Mouse (Mus musculus) monocyte, adult 5-6 weeks (primary cell): ENCODE measurements around the gene Rfx5. TPM values are rescaled to one million over a fixed set of nuclear protein-coding genes. Genes with fewer than 3 reads are reported as not detected.
A peak's percentile ranks its signal among the peaks of the same experiment; 100 is the strongest.

ENCODE experiments used
- ATAC-seq: fragments of 153-309, 156-312 bp; replicated peaks from 2 replicates; pipeline ENCODE4 v1.8.0; 2017; ENCODE audit warnings: mild to moderate bottlenecking; ENCODE audit not compliant: low TSS enrichment, insufficient number of reproducible peaks, severe bottlenecking, poor library complexity, low FRiP score
- total RNA-seq: library from RNA; stranded (forward); fragments of 200-1000, 200-491, 200-594 nt; gene quantifications from 3 replicates; pipeline ENCODE4 v1.2.3, GENCODE M21; 2017

Gene Rfx5
- total RNA-seq, 1 experiment from 2014 or later: 17.9 TPM

- peak; percentile 87 for ATAC-seq
Observed at GRCm38 (mm10) chr3:94974528-94975422, 20.9 kb downstream of the Rfx5 start, which contains the start of gene Pi4kb. TSS of gene Pi4kb (plus strand) at chr3:94974731.

GRCm38 (mm10) chr3:94984312-94984711 is 30.4 kb downstream of the Rfx5 start:
- no peak for ATAC-seq

- no peak for ATAC-seq
Observed at GRCm38 (mm10) chr3:94985513-94985912, 31.6 kb downstream of the Rfx5 start.

GRCm38 (mm10) chr3:94987578-94987977 is 33.7 kb downstream of the Rfx5 start:
- no peak for ATAC-seq

GRCm38 (mm10) chr3:94989159-94989761 is 35.4 kb downstream of the Rfx5 start:
- no peak for ATAC-seq

GRCm38 (mm10) chr3:94996946-94997345 is 43.1 kb downstream of the Rfx5 start:
- peak; percentile 77 for ATAC-seq

GRCm38 (mm10) chr3:95002569-95002968 is 48.7 kb downstream of the Rfx5 start:
- ATAC-seq: no peak

GRCm38 (mm10) chr3:95003273-95003672 is 49.4 kb downstream of the Rfx5 start:
- ATAC-seq: no peak

- no peak for ATAC-seq
Observed at GRCm38 (mm10) chr3:95005651-95006050, 51.8 kb downstream of the Rfx5 start.

- ATAC-seq: no peak
Observed at GRCm38 (mm10) chr3:95007706-95008105, 53.8 kb downstream of the Rfx5 start.

GRCm38 (mm10) chr3:95010396-95010795 is 56.5 kb downstream of the Rfx5 start:
- ATAC-seq: no peak

Other genes with a start within 250 kb of the Rfx5 start
- 0.32 TPM in 1 of 3 replicates, not detected in the others for gene Cgn, start 167.6 kb upstream of the Rfx5 start, total RNA-seq
- gene Pogz, start 116.5 kb upstream of the Rfx5 start, total RNA-seq: 14.4 to 29.8 TPM (median 15.6 TPM) in 3 replicates
- 162 to 242 TPM (median 193 TPM) in 3 replicates for gene Psmb4, start 67.1 kb upstream of the Rfx5 start, total RNA-seq
- 8.9 to 16.0 TPM (median 14.1 TPM) in 3 replicates for gene Selenbp1, start 21.0 kb upstream of the Rfx5 start, total RNA-seq
- 25.2 to 29.9 TPM (median 27.2 TPM) in 3 replicates for gene Pi4kb, start 20.7 kb downstream of the Rfx5 start, total RNA-seq
- 17.3 to 33.2 TPM (median 29.2 TPM) in 3 replicates for gene Zfp687, start 61.4 kb downstream of the Rfx5 start, total RNA-seq
- 201 to 282 TPM (median 263 TPM) in 3 replicates for gene Psmd4, start 88.5 kb downstream of the Rfx5 start, total RNA-seq
- gene Pip5k1a, start 152.9 kb downstream of the Rfx5 start, total RNA-seq: 12.2 to 29.3 TPM (median 16.7 TPM) in 3 replicates
- gene Vps72, start 156.9 kb downstream of the Rfx5 start, total RNA-seq: 43.2 to 86.5 TPM (median 55.3 TPM) in 3 replicates
- not detected in 3 replicates for gene Tmod4, start 170.4 kb downstream of the Rfx5 start, total RNA-seq
- gene Scnm1, start 179.9 kb downstream of the Rfx5 start, total RNA-seq: 65.3 to 128 TPM (median 82.5 TPM) in 3 replicates
- 4.1 to 5.9 TPM (median 5.7 TPM) in 3 replicates for gene Lysmd1, start 180.0 kb downstream of the Rfx5 start, total RNA-seq
- gene Tnfaip8l2, start 188.3 kb downstream of the Rfx5 start, total RNA-seq: 63.2 to 73.9 TPM (median 73.1 TPM) in 3 replicates
- not detected in 3 replicates for gene Sema6c, start 206.4 kb downstream of the Rfx5 start, total RNA-seq